Mouse (Mus musculus): ENCODE data around the gene Apoe. TPM values are rescaled to one million over a fixed set of nuclear protein-coding genes. Genes with fewer than 3 reads are reported as not detected.

The Apoe gene
- total and polyA plus RNA-seq, 3 experiments, result 6.2 to 16.7 (median 10.0) TPM

Other genes starting within 250 kb of the Apoe start
Only the 20 nearest of the 24 such genes appear.
- gene Trappc6a, start 190.8 kb downstream of the Apoe start, total RNA-seq (2012; rRNA removed), result 114 and 201 TPM in 2 replicates
- gene Trappc6a, start 190.8 kb downstream of the Apoe start, total RNA-seq (2014; rRNA removed), result 72.2 and 77.8 TPM in 2 replicates
- 37.2 and 41.1 TPM in 2 replicates for gene Trappc6a, start 190.8 kb downstream of the Apoe start, polyA plus RNA-seq (2012; ENCODE audit: insufficient read length, low read depth)
- 0.92 and 1.9 TPM in 2 replicates for gene Nkpd1, start 181.3 kb downstream of the Apoe start, total RNA-seq (2012; rRNA removed)
- 0.59 and 1.1 TPM in 2 replicates for gene Nkpd1, start 181.3 kb downstream of the Apoe start, total RNA-seq (2014; rRNA removed)
- gene Nkpd1, start 181.3 kb downstream of the Apoe start, polyA plus RNA-seq (2012; ENCODE audit: insufficient read length, low read depth), result 2.1 and 2.3 TPM in 2 replicates
- gene Ppp1r37, start 136.1 kb downstream of the Apoe start, total RNA-seq (2012; rRNA removed), result 13.8 and 14.2 TPM in 2 replicates
- gene Ppp1r37, start 136.1 kb downstream of the Apoe start, total RNA-seq (2014; rRNA removed), result 7.3 and 7.7 TPM in 2 replicates
- 15.7 and 16.5 TPM in 2 replicates for gene Ppp1r37, start 136.1 kb downstream of the Apoe start, polyA plus RNA-seq (2012; ENCODE audit: insufficient read length, low read depth)
- gene Zfp296, start 121.9 kb downstream of the Apoe start, total RNA-seq (2012; rRNA removed), result 26.5 and 30.0 TPM in 2 replicates
- 8.6 and 10.7 TPM in 2 replicates for gene Zfp296, start 121.9 kb downstream of the Apoe start, total RNA-seq (2014; rRNA removed)
- 37.6 and 44.0 TPM in 2 replicates for gene Zfp296, start 121.9 kb downstream of the Apoe start, polyA plus RNA-seq (2012; ENCODE audit: insufficient read length, low read depth)
- 52.5 and 63.2 TPM in 2 replicates for gene Gemin7, start 121.6 kb downstream of the Apoe start, total RNA-seq (2012; rRNA removed)
- gene Gemin7, start 121.6 kb downstream of the Apoe start, total RNA-seq (2014; rRNA removed), result 89.6 and 101 TPM in 2 replicates
- gene Gemin7, start 121.6 kb downstream of the Apoe start, polyA plus RNA-seq (2012; ENCODE audit: insufficient read length, low read depth), result 59.3 and 64.4 TPM in 2 replicates
- gene Clasrp, start 94.7 kb downstream of the Apoe start, total RNA-seq (2012; rRNA removed), result 43.4 and 45.4 TPM in 2 replicates
- gene Clasrp, start 94.7 kb downstream of the Apoe start, total RNA-seq (2014; rRNA removed), result 14.5 and 17.5 TPM in 2 replicates
- 59.4 and 62.6 TPM in 2 replicates for gene Clasrp, start 94.7 kb downstream of the Apoe start, polyA plus RNA-seq (2012; ENCODE audit: insufficient read length, low read depth)
- 37.8 and 58.1 TPM in 2 replicates for gene Relb, start 69.8 kb downstream of the Apoe start, total RNA-seq (2012; rRNA removed)
- 41.5 and 44.0 TPM in 2 replicates for gene Relb, start 69.8 kb downstream of the Apoe start, total RNA-seq (2014; rRNA removed)
- 50.6 and 59.6 TPM in 2 replicates for gene Relb, start 69.8 kb downstream of the Apoe start, polyA plus RNA-seq (2012; ENCODE audit: insufficient read length, low read depth)
- gene Clptm1, start 34.2 kb downstream of the Apoe start, total RNA-seq (2012; rRNA removed), result 43.6 and 43.9 TPM in 2 replicates
- 33.8 and 34.0 TPM in 2 replicates for gene Clptm1, start 34.2 kb downstream of the Apoe start, total RNA-seq (2014; rRNA removed)
- 54.7 and 70.9 TPM in 2 replicates for gene Clptm1, start 34.2 kb downstream of the Apoe start, polyA plus RNA-seq (2012; ENCODE audit: insufficient read length, low read depth)
- not detected in 2 replicates for gene Apoc2, start 21.2 kb downstream of the Apoe start, total RNA-seq (2012; rRNA removed)
- not detected in 2 replicates for gene Apoc2, start 21.2 kb downstream of the Apoe start, total RNA-seq (2014; rRNA removed)
- gene Apoc2, start 21.2 kb downstream of the Apoe start, polyA plus RNA-seq (2012; ENCODE audit: insufficient read length, low read depth), result not detected in 2 replicates
- not detected in 2 replicates for gene Gm44805, start 17.8 kb downstream of the Apoe start, total RNA-seq (2012; rRNA removed)
- gene Gm44805, start 17.8 kb downstream of the Apoe start, total RNA-seq (2014; rRNA removed), result not detected in 2 replicates
- not detected in 2 replicates for gene Gm44805, start 17.8 kb downstream of the Apoe start, polyA plus RNA-seq (2012; ENCODE audit: insufficient read length, low read depth)
- not detected in 2 replicates for gene Apoc4, start 17.7 kb downstream of the Apoe start, total RNA-seq (2012; rRNA removed)
- gene Apoc4, start 17.7 kb downstream of the Apoe start, total RNA-seq (2014; rRNA removed), result not detected in 2 replicates
- not detected in 2 replicates for gene Apoc4, start 17.7 kb downstream of the Apoe start, polyA plus RNA-seq (2012; ENCODE audit: insufficient read length, low read depth)
- gene Apoc1, start 6.5 kb downstream of the Apoe start, total RNA-seq (2012; rRNA removed), result not detected in 2 replicates
- not detected in 2 replicates for gene Apoc1, start 6.5 kb downstream of the Apoe start, total RNA-seq (2014; rRNA removed)
- not detected in 2 replicates for gene Apoc1, start 6.5 kb downstream of the Apoe start, polyA plus RNA-seq (2012; ENCODE audit: insufficient read length, low read depth)
- 179 and 214 TPM in 2 replicates for gene Tomm40, start 16.2 kb upstream of the Apoe start, total RNA-seq (2012; rRNA removed)
- 115 TPM in 2 replicates for gene Tomm40, start 16.2 kb upstream of the Apoe start, total RNA-seq (2014; rRNA removed)
- 197 and 221 TPM in 2 replicates for gene Tomm40, start 16.2 kb upstream of the Apoe start, polyA plus RNA-seq (2012; ENCODE audit: insufficient read length, low read depth)
- 9.1 and 14.1 TPM in 2 replicates for gene Nectin2, start 51.3 kb upstream of the Apoe start, total RNA-seq (2012; rRNA removed)
- gene Nectin2, start 51.3 kb upstream of the Apoe start, total RNA-seq (2014; rRNA removed), result 3.0 and 3.4 TPM in 2 replicates
- 6.3 and 6.5 TPM in 2 replicates for gene Nectin2, start 51.3 kb upstream of the Apoe start, polyA plus RNA-seq (2012; ENCODE audit: insufficient read length, low read depth)
- gene Bcam, start 71.8 kb upstream of the Apoe start, total RNA-seq (2012; rRNA removed), result 8.2 and 10.9 TPM in 2 replicates
- 2.4 and 3.0 TPM in 2 replicates for gene Bcam, start 71.8 kb upstream of the Apoe start, total RNA-seq (2014; rRNA removed)
- 4.8 and 5.3 TPM in 2 replicates for gene Bcam, start 71.8 kb upstream of the Apoe start, polyA plus RNA-seq (2012; ENCODE audit: insufficient read length, low read depth)
- 30.8 and 38.9 TPM in 2 replicates for gene Cblc, start 97.6 kb upstream of the Apoe start, total RNA-seq (2012; rRNA removed)
- gene Cblc, start 97.6 kb upstream of the Apoe start, total RNA-seq (2014; rRNA removed), result 6.4 and 7.2 TPM in 2 replicates
- 12.7 and 13.4 TPM in 2 replicates for gene Cblc, start 97.6 kb upstream of the Apoe start, polyA plus RNA-seq (2012; ENCODE audit: insufficient read length, low read depth)
- 15.8 and 18.8 TPM in 2 replicates for gene Bcl3, start 123.6 kb upstream of the Apoe start, total RNA-seq (2012; rRNA removed)
- 3.2 and 3.8 TPM in 2 replicates for gene Bcl3, start 123.6 kb upstream of the Apoe start, total RNA-seq (2014; rRNA removed)
- 17.9 and 25.2 TPM in 2 replicates for gene Bcl3, start 123.6 kb upstream of the Apoe start, polyA plus RNA-seq (2012; ENCODE audit: insufficient read length, low read depth)
- gene Gm19345, start 152.8 kb upstream of the Apoe start, total RNA-seq (2012; rRNA removed), result 0.59 TPM in 1 of 2 replicates, not detected in the other
- not detected in 2 replicates for gene Gm19345, start 152.8 kb upstream of the Apoe start, total RNA-seq (2014; rRNA removed)
- gene Gm19345, start 152.8 kb upstream of the Apoe start, polyA plus RNA-seq (2012; ENCODE audit: insufficient read length, low read depth), result 4.1 and 4.3 TPM in 2 replicates
- 2.5 and 3.2 TPM in 2 replicates for gene Ceacam16, start 162.1 kb upstream of the Apoe start, total RNA-seq (2012; rRNA removed)
- gene Ceacam16, start 162.1 kb upstream of the Apoe start, total RNA-seq (2014; rRNA removed), result 0.88 and 1.1 TPM in 2 replicates
- gene Ceacam16, start 162.1 kb upstream of the Apoe start, polyA plus RNA-seq (2012; ENCODE audit: insufficient read length, low read depth), result 6.8 and 7.7 TPM in 2 replicates
- gene Ceacam19, start 188.8 kb upstream of the Apoe start, total RNA-seq (2012; rRNA removed), result 0.04 and 0.08 TPM in 2 replicates
- gene Ceacam19, start 188.8 kb upstream of the Apoe start, total RNA-seq (2014; rRNA removed), result not detected in 2 replicates
- gene Ceacam19, start 188.8 kb upstream of the Apoe start, polyA plus RNA-seq (2012; ENCODE audit: insufficient read length, low read depth), result not detected in 2 replicates